Mouse (Mus musculus): ENCODE results near the gene Sbds.

The Sbds gene

GRCm38 (mm10) chr5:130255799-130256525 is 632 bp upstream of the Sbds start:
- peak in 1 of 2 experiments; percentile 30 for DNase-seq

- DNase-seq: no peak
Observed at GRCm38 (mm10) chr5:130254164-130255016, 940 bp downstream of the Sbds start.

GRCm38 (mm10) chr5:130247823-130248222 is 7.5 kb downstream of the Sbds start:
- DNase-seq: no peak

GRCm38 (mm10) chr5:130241426-130241825 is 13.9 kb downstream of the Sbds start:
- no peak for DNase-seq

GRCm38 (mm10) chr5:130239856-130240255 is 15.5 kb downstream of the Sbds start:
- DNase-seq: no peak

GRCm38 (mm10) chr5:130239236-130239635 is 16.1 kb downstream of the Sbds start:
- no peak for DNase-seq

- DNase-seq: no peak
Observed at GRCm38 (mm10) chr5:130236302-130236701, 19.0 kb downstream of the Sbds start.

GRCm38 (mm10) chr5:130228120-130228519 is 27.2 kb downstream of the Sbds start:
- no peak for DNase-seq

- no peak for DNase-seq
Observed at GRCm38 (mm10) chr5:130226790-130227189, 28.5 kb downstream of the Sbds start.

- peak; percentile 94 to 95 for DNase-seq
Observed at GRCm38 (mm10) chr5:130222146-130223004, 33.0 kb downstream of the Sbds start.

- no peak for DNase-seq
Observed at GRCm38 (mm10) chr5:130221760-130222145, 33.6 kb downstream of the Sbds start.

GRCm38 (mm10) chr5:130221316-130221715 is 34.0 kb downstream of the Sbds start:
- no peak for DNase-seq

GRCm38 (mm10) chr5:130218336-130218735 is 37.0 kb downstream of the Sbds start:
- DNase-seq: no peak

- DNase-seq: no peak
Observed at GRCm38 (mm10) chr5:130217406-130217805, 37.9 kb downstream of the Sbds start.

- no peak for DNase-seq
Observed at GRCm38 (mm10) chr5:130216781-130217180, 38.5 kb downstream of the Sbds start, which contains the start of gene Tmem248. Gene Tmem248 (plus strand): TSS chr5:130217081.

GRCm38 (mm10) chr5:130212956-130213355 is 42.4 kb downstream of the Sbds start:
- no peak for DNase-seq

GRCm38 (mm10) chr5:130207299-130207698 is 48.0 kb downstream of the Sbds start:
- no peak for DNase-seq

GRCm38 (mm10) chr5:130205441-130206023 is 49.8 kb downstream of the Sbds start:
- DNase-seq: no peak

GRCm38 (mm10) chr5:130204560-130204959 is 50.8 kb downstream of the Sbds start:
- DNase-seq: no peak

- DNase-seq: no peak
Observed at GRCm38 (mm10) chr5:130203948-130204347, 51.4 kb downstream of the Sbds start.

- DNase-seq: no peak
Observed at GRCm38 (mm10) chr5:130200233-130201029, 54.9 kb downstream of the Sbds start.

GRCm38 (mm10) chr5:130197981-130198380 is 57.3 kb downstream of the Sbds start:
- no peak for DNase-seq

Measured in B cell, adult 2 months (primary cell).